Mouse (Mus musculus) neural tube, embryonic 11.5 days (tissue): ENCODE data around the gene Smim11. TPM values are rescaled to one million over a fixed set of nuclear protein-coding genes. Genes with fewer than 3 reads are reported as not detected.

Source experiments
- ATAC-seq: fragments of 200-750 bp; cut with Nextera tagmentation; 2 replicates; pipeline ENCODE4 v1.8.0; 2017; ENCODE audit warnings: moderate number of reproducible peaks, mild to moderate bottlenecking, moderate TSS enrichment, moderate library complexity; ENCODE audit not compliant: insufficient read depth, low FRiP score, low TSS enrichment
- DNase-seq: peaks from one replicate; pipeline ENCODE4 v3.0.0-alpha.2; 2015; ENCODE audit warnings: low spot score
- H3K27ac ChIP-seq: fragments of 300-500 bp; sonication (generic); 2 replicates; pipeline ENCODE4 v1.5.1; 2014; ENCODE audit warnings: low read depth, mild to moderate bottlenecking, low read length
- H3K27me3 ChIP-seq: fragments of 300-500 bp; sonication (generic); 2 replicates; pipeline ENCODE4 v1.6.1; 2014; ENCODE audit warnings: mild to moderate bottlenecking, low read length, mixed read lengths; ENCODE audit not compliant: control insufficient read depth, insufficient read depth
- H3K36me3 ChIP-seq: fragments of 300-500 bp; sonication (generic); 2 replicates; pipeline ENCODE4 v1.6.1; 2014; ENCODE audit warnings: mild to moderate bottlenecking, low read length, moderate library complexity, mixed read lengths; ENCODE audit not compliant: control insufficient read depth, insufficient read depth
- H3K4me1 ChIP-seq: fragments of 300-500 bp; sonication (generic); 2 replicates; pipeline ENCODE4 v1.6.1; 2014; ENCODE audit warnings: low read length, mixed read lengths; ENCODE audit not compliant: control insufficient read depth, insufficient read depth
- H3K4me2 ChIP-seq: fragments of 300-500 bp; sonication (generic); 2 replicates; pipeline ENCODE4 v1.6.1; 2014; ENCODE audit warnings: low read depth, mild to moderate bottlenecking, moderate library complexity
- H3K4me3 ChIP-seq: fragments of 300-500 bp; sonication (generic); 2 replicates; pipeline ENCODE4 v1.5.1; 2014; ENCODE audit warnings: low read depth, low read length
- H3K9ac ChIP-seq: fragments of 300-500 bp; sonication (generic); 2 replicates; pipeline ENCODE4 v1.6.1; 2014; ENCODE audit warnings: mild to moderate bottlenecking, low read length
- H3K9me3 ChIP-seq: fragments of 300-500 bp; sonication (generic); 2 replicates; pipeline ENCODE4 v1.6.1; 2016; ENCODE audit warnings: low read length; ENCODE audit not compliant: control insufficient read depth
- WGBS: fragments of 180-500 bp; shearing (Covaris S2); extraction: QIAGEN DNeasy Blood & Tissue Kit; methylation state at CpG from one replicate; pipeline ENCODE4 v1.1.7; 2014; 5-methylcytosine and 5-hydroxymethylcytosine counted together
- polyA plus RNA-seq: library from polyadenylated mRNA; unstranded; fragments of >200 nt; fragmentation: Nextera tagmentation; extraction: Ambion mirVana; gene quantifications from 2 replicates; pipeline ENCODE4 v1.2.1, GENCODE M21; 2014

Smim11 gene
- polyA plus RNA-seq = 107 and 110 TPM in 2 replicates

- Histone ChIP-seq H3K36me3 (no peaks in the 10 kb centered on the region; the same call in 1 of the 2 replicates), H3K9ac (peak within 1 kb of the TSS; percentile 83), H3K27ac (peak within 1 kb of the TSS; percentile 9; the same call in 1 of the 2 replicates), H3K9me3 (no peaks in the 10 kb centered on the region), H3K4me2 (peak within 1 kb of the TSS; percentile 56), H3K4me3 (peak within 1 kb of the TSS; percentile 65), H3K4me1 (peaks cover 11% of the 10 kb centered on the region), H3K27me3 (no peaks in the 10 kb centered on the region)
- ATAC-seq (peak; percentile 89), DNase-seq (peak; percentile 97)
- 13% methylated on average over 32 of the region's 32 CpGs for WGBS
Measured at GRCm38 (mm10) chr16:92300649-92301411, at the start of gene Smim11. TSS of gene Smim11 (plus strand) at chr16:92301286.

GRCm38 (mm10) chr16:92254316-92254715 is 46.8 kb upstream of the Smim11 start:
- no peak overlapping the region for H3K4me2 ChIP-seq
- H3K4me3 ChIP-seq = no peak overlapping the region
- H3K36me3 ChIP-seq = no peaks in the 10 kb centered on the region
- ATAC-seq (no peak), DNase-seq (no peak)
- no peak overlapping the region for H3K27ac ChIP-seq
- H3K9ac ChIP-seq = no peak overlapping the region
- no peaks in the 10 kb centered on the region for H3K4me1 ChIP-seq
- H3K27me3 ChIP-seq = no peaks in the 10 kb centered on the region
- no peaks in the 10 kb centered on the region for H3K9me3 ChIP-seq
- 73% methylated on average over 3 of the region's 3 CpGs for WGBS

- ATAC-seq (no peak), DNase-seq (no peak)
- no peak overlapping the region for H3K9ac ChIP-seq
- H3K4me3 ChIP-seq = no peak overlapping the region
- H3K36me3 ChIP-seq = no peaks in the 10 kb centered on the region
- 86% methylated on average over 12 of the region's 12 CpGs for WGBS
- no peak overlapping the region for H3K4me2 ChIP-seq
- H3K27me3 ChIP-seq = no peaks in the 10 kb centered on the region
- H3K9me3 ChIP-seq = no peaks in the 10 kb centered on the region
- no peaks in the 10 kb centered on the region for H3K4me1 ChIP-seq
- H3K27ac ChIP-seq = no peak overlapping the region
Measured at GRCm38 (mm10) chr16:92267861-92268260, 33.2 kb upstream of the Smim11 start.

GRCm38 (mm10) chr16:92274516-92274915 is 26.6 kb upstream of the Smim11 start:
- Histone ChIP-seq H3K9me3 (no peaks in the 10 kb centered on the region), H3K27ac (no peak overlapping the region), H3K4me1 (no peaks in the 10 kb centered on the region), H3K9ac (no peak overlapping the region), H3K27me3 (no peaks in the 10 kb centered on the region), H3K36me3 (no peaks in the 10 kb centered on the region), H3K4me3 (no peak overlapping the region), H3K4me2 (no peak overlapping the region)
- ATAC-seq (no peak), DNase-seq (no peak)
- 87% methylated on average over 5 of the region's 5 CpGs for WGBS

GRCm38 (mm10) chr16:92275526-92275925 is 25.6 kb upstream of the Smim11 start:
- ATAC-seq (no peak), DNase-seq (no peak)
- no peak overlapping the region for H3K27ac ChIP-seq
- no peak overlapping the region for H3K4me2 ChIP-seq
- no peak overlapping the region for H3K9ac ChIP-seq
- no peaks in the 10 kb centered on the region for H3K4me1 ChIP-seq
- H3K36me3 ChIP-seq = no peaks in the 10 kb centered on the region
- H3K9me3 ChIP-seq = no peaks in the 10 kb centered on the region
- 82% methylated on average over 4 of the region's 4 CpGs for WGBS
- H3K4me3 ChIP-seq = no peak overlapping the region
- H3K27me3 ChIP-seq = no peaks in the 10 kb centered on the region

GRCm38 (mm10) chr16:92282671-92283070 is 18.4 kb upstream of the Smim11 start:
- Histone ChIP-seq H3K27me3 (no peaks in the 10 kb centered on the region), H3K4me3 (no peak overlapping the region), H3K27ac (no peak overlapping the region), H3K9ac (no peak overlapping the region), H3K4me2 (no peak overlapping the region), H3K4me1 (no peaks in the 10 kb centered on the region), H3K36me3 (no peaks in the 10 kb centered on the region), H3K9me3 (no peaks in the 10 kb centered on the region)
- no peak for ATAC-seq
- 74% methylated on average over 5 of the region's 5 CpGs for WGBS
- DNase-seq = no peak

- Histone ChIP-seq H3K4me2 (no peak overlapping the region), H3K27ac (no peak overlapping the region), H3K4me1 (no peaks in the 10 kb centered on the region), H3K9me3 (no peaks in the 10 kb centered on the region), H3K9ac (no peak overlapping the region), H3K36me3 (no peaks in the 10 kb centered on the region), H3K27me3 (no peaks in the 10 kb centered on the region), H3K4me3 (no peak overlapping the region)
- ATAC-seq (no peak), DNase-seq (no peak)
- WGBS = 49% methylated on average over 10 of the region's 10 CpGs
Measured at GRCm38 (mm10) chr16:92285068-92285467, 16.0 kb upstream of the Smim11 start.

GRCm38 (mm10) chr16:92286609-92287008 is 14.5 kb upstream of the Smim11 start:
- Histone ChIP-seq H3K27ac (no peak overlapping the region), H3K4me2 (no peak overlapping the region), H3K36me3 (no peaks in the 10 kb centered on the region), H3K4me1 (no peaks in the 10 kb centered on the region), H3K4me3 (no peak overlapping the region), H3K27me3 (no peaks in the 10 kb centered on the region), H3K9ac (no peak overlapping the region), H3K9me3 (no peaks in the 10 kb centered on the region)
- ATAC-seq (no peak), DNase-seq (peak; percentile 90)
- 16% methylated on average over 7 of the region's 7 CpGs for WGBS

GRCm38 (mm10) chr16:92288778-92289177 is 12.3 kb upstream of the Smim11 start:
- no peak for DNase-seq
- Histone ChIP-seq H3K27me3 (no peaks in the 10 kb centered on the region), H3K36me3 (no peaks in the 10 kb centered on the region), H3K9me3 (no peaks in the 10 kb centered on the region), H3K4me3 (no peak overlapping the region), H3K27ac (no peak overlapping the region), H3K4me1 (no peaks in the 10 kb centered on the region), H3K9ac (no peak overlapping the region), H3K4me2 (no peak overlapping the region)
- WGBS = 89% methylated on average over 9 of the region's 9 CpGs
- no peak for ATAC-seq
